Mouse (Mus musculus): Measurements from ENCODE around the gene Cd274. TPM values are rescaled to one million over a fixed set of nuclear protein-coding genes. Genes with fewer than 3 reads are reported as not detected.

Gene Cd274
- total and polyA plus RNA-seq, 2 experiments from 2014 or later = 0.79 to 2.0 TPM

DNA sequence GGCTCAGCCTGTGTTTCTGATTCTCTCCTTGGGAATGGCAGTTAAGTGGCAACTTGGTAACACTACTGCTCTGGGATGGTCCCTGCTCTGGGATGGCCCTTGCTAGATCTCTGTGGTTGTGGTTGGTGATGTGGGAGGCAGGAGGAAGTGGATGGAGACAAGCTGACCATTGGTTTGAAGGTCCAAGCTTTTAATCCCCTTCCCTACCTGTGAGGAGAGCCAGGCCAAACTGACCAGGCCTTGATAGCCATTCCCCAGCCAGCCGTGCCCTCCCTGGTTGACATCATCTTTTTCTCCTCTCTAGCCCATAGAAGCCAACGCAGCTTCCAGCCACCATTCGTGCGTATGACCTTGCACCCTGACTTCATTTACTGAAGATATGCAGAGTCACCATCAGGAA lies 35.4 kb downstream of the Cd274 start:
- no peaks in the 10 kb centered on the region; the same call in 1 of the 2 replicates for H3K9me3 ChIP-seq (ENCODE audit: low read length)
- DNase-seq = no peak
- H3K9ac ChIP-seq = no peak overlapping the region
- ATAC-seq = no peak
- H3K4me3 ChIP-seq (ENCODE audit: low read depth, low read length) = no peak overlapping the region
- no peak overlapping the region for H3K4me2 ChIP-seq (ENCODE audit: low read depth)
- WGBS = 96% methylated on average over 4 of the region's 4 CpGs
- no peak for TF ChIP-seq CTCF (IDR thresholded peaks at IDR 0.05; ENCODE audit: low read depth)
- no peak overlapping the region for H3K27ac ChIP-seq (ENCODE audit: low read depth, low read length)
- H3K4me1 ChIP-seq (ENCODE audit: insufficient read depth) = no peaks in the 10 kb centered on the region
- no peaks in the 10 kb centered on the region for H3K27me3 ChIP-seq (ENCODE audit: insufficient read depth, low read length)
- no peaks in the 10 kb centered on the region for H3K36me3 ChIP-seq (ENCODE audit: insufficient read depth)

DNA sequence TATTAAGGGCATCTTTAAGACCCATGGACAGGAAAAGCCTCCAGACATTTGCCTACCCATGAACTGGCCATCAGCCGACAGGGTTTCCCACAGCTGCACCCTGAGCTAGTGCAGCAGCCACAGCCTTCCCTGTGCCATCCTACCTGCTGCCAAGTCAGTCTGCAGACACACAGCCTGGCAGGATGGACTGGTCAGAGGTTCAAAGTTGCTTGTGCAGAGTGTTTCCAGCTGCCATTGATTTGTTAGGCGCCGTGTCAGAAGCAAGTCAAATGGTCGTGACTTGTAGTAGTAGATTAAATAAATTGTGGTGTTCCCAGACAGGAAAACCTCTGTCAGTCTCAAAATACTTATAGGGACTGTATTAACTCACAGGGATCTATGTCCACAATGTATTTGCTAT lies 36.0 kb downstream of the Cd274 start:
- Histone ChIP-seq H3K9me3 (ENCODE audit: low read length) (no peaks in the 10 kb centered on the region; the same call in 1 of the 2 replicates), H3K27me3 (ENCODE audit: insufficient read depth, low read length) (no peaks in the 10 kb centered on the region), H3K9ac (no peak overlapping the region), H3K4me1 (ENCODE audit: insufficient read depth) (no peaks in the 10 kb centered on the region), H3K4me3 (ENCODE audit: low read depth, low read length) (no peak overlapping the region), H3K4me2 (ENCODE audit: low read depth) (no peak overlapping the region), H3K36me3 (ENCODE audit: insufficient read depth) (no peaks in the 10 kb centered on the region), H3K27ac (ENCODE audit: low read depth, low read length) (no peak overlapping the region)
- TF ChIP-seq CTCF (IDR thresholded peaks at IDR 0.05; ENCODE audit: low read depth) = no peak
- WGBS = 92% methylated on average over 4 of the region's 4 CpGs
- DNase-seq (no peak), ATAC-seq (no peak)

DNA sequence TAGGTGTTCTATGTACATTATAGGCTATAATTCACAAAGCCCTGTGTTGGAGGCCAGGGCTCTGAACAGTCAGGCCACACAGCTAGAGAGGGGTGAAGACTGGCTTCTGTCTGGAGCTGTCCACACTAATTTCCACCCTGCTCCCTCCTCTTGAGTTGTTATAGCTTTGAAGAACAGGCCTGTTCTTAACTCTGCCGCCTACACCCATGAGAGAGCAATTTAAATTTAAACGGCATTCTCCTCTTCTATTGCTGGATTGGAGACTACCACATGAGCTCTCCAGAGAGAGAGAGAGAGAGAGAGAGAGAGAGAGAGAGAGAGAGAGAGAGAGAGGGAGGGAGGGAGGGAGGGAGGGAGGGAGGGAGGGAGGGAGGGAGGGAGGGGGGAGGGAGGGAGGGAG lies 38.1 kb downstream of the Cd274 start:
- Histone ChIP-seq H3K27me3 (ENCODE audit: insufficient read depth, low read length) (no peaks in the 10 kb centered on the region), H3K27ac (ENCODE audit: low read depth, low read length) (no peak overlapping the region), H3K4me1 (ENCODE audit: insufficient read depth) (no peaks in the 10 kb centered on the region), H3K36me3 (ENCODE audit: insufficient read depth) (no peaks in the 10 kb centered on the region), H3K4me2 (ENCODE audit: low read depth) (no peak overlapping the region), H3K4me3 (ENCODE audit: low read depth, low read length) (no peak overlapping the region), H3K9ac (no peak overlapping the region), H3K9me3 (ENCODE audit: low read length) (no peaks in the 10 kb centered on the region; the same call in 1 of the 2 replicates)
- no peak for DNase-seq
- TF ChIP-seq CTCF (IDR thresholded peaks at IDR 0.05; ENCODE audit: low read depth) = no peak
- ATAC-seq = no peak
- 74% methylated on average over 2 of the region's 2 CpGs for WGBS

DNA sequence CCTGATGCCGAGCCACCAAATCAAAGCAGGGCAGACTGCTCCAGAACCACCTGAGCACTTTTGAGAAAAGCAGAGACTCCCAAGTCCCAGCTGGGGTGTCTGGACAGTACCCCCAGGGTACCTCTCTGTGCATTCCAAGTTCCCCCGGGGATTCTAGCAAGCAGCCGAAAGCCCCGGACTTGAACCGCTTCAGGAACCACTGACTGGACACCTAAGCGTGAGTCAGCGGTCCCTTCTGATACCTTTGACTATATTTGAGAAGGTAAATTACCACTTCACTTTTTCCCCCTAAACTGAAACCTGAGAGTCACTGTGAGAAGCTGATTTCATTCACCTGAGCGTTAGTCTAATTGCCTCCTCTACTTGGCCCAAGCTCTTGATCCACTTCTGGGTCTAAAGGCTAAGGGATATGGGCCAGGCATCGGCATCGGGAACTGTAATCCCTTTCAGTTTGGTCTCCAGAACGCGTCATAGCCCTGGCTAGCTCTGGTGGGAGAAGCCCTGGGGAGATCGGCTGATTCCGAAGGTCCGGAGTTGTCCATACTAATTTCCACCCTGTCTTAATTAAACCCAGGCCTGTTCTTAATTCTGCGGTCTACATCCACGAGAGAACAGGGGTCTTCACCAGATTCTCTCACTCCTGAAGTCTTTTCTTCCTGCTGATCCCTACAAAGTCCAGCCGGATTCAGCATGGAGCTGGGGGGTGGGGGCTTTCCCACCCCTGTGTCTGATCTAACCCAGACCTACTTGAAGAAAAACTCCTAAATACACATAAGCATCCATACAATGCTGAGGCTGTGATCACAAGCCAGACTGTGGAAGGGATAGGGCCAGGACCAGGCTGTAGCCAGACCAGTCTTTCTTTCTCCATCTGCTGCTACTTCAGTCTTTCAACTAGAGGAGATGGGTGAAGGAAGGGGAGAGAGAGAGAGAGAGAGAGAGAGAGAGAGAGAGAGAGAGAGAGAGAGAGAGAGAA lies 39.1 kb downstream of the Cd274 start:
- H3K4me2 ChIP-seq (ENCODE audit: low read depth) = no peak overlapping the region
- DNase-seq = no peak
- no peaks in the 10 kb centered on the region for H3K27me3 ChIP-seq (ENCODE audit: insufficient read depth, low read length)
- WGBS = 87% methylated on average over 18 of the region's 18 CpGs
- no peak overlapping the region for H3K9ac ChIP-seq
- no peaks in the 10 kb centered on the region for H3K36me3 ChIP-seq (ENCODE audit: insufficient read depth)
- ATAC-seq = no peak
- H3K4me3 ChIP-seq (ENCODE audit: low read depth, low read length) = no peak overlapping the region
- TF ChIP-seq CTCF (IDR thresholded peaks at IDR 0.05; ENCODE audit: low read depth) = no peak
- no peaks in the 10 kb centered on the region for H3K4me1 ChIP-seq (ENCODE audit: insufficient read depth)
- H3K9me3 ChIP-seq (ENCODE audit: low read length) = no peaks in the 10 kb centered on the region; the same call in 1 of the 2 replicates
- H3K27ac ChIP-seq (ENCODE audit: low read depth, low read length) = no peak overlapping the region

GRCm38 (mm10) chr19:29410619-29411018 lies 43.4 kb downstream of the Cd274 start, which contains the start of gene Pdcd1lg2:
TSS of gene Pdcd1lg2 (plus strand) at chr19:29410919.
- Histone ChIP-seq H3K9ac (no peak within 1 kb of the TSS), H3K36me3 (ENCODE audit: insufficient read depth) (no peaks in the 10 kb centered on the region), H3K4me2 (ENCODE audit: low read depth) (no peak within 1 kb of the TSS), H3K27ac (ENCODE audit: low read depth, low read length) (no peak within 1 kb of the TSS), H3K27me3 (ENCODE audit: insufficient read depth, low read length) (no peaks in the 10 kb centered on the region), H3K4me3 (ENCODE audit: low read depth, low read length) (no peak within 1 kb of the TSS), H3K4me1 (ENCODE audit: insufficient read depth) (no peaks in the 10 kb centered on the region), H3K9me3 (ENCODE audit: low read length) (no peaks in the 10 kb centered on the region)
- ATAC-seq = no peak
- 83% methylated on average over 4 of the region's 4 CpGs for WGBS
- no peak for DNase-seq
- no peak for TF ChIP-seq CTCF (IDR thresholded peaks at IDR 0.05; ENCODE audit: low read depth)

- Histone ChIP-seq H3K4me1 (ENCODE audit: insufficient read depth) (no peaks in the 10 kb centered on the region), H3K36me3 (ENCODE audit: insufficient read depth) (no peaks in the 10 kb centered on the region), H3K4me3 (ENCODE audit: low read depth, low read length) (no peak overlapping the region), H3K27me3 (ENCODE audit: insufficient read depth, low read length) (no peaks in the 10 kb centered on the region), H3K9me3 (ENCODE audit: low read length) (no peaks in the 10 kb centered on the region), H3K9ac (no peak overlapping the region), H3K27ac (ENCODE audit: low read depth, low read length) (no peak overlapping the region), H3K4me2 (ENCODE audit: low read depth) (no peak overlapping the region)
- no peak; the same call in 1 of the 2 replicates for ATAC-seq
- WGBS = 55% methylated on average over 6 of the region's 6 CpGs
- no peak for TF ChIP-seq CTCF (IDR thresholded peaks at IDR 0.05; ENCODE audit: low read depth)
- peak; percentile 68 for DNase-seq
Measured at GRCm38 (mm10) chr19:29412476-29413420, 45.5 kb downstream of the Cd274 start.
